Mouse (Mus musculus): Measurements from ENCODE around the gene Saa2.

- TF ChIP-seq EP300 (IDR thresholded peaks at IDR 0.05; ENCODE audit: low read depth) (no peak), CTCF (IDR thresholded peaks at IDR 0.05; ENCODE audit: low read depth) (no peak)
Measured at GRCm38 (mm10) chr7:46734983-46735382, 16.6 kb upstream of the Saa2 start.

Data from liver, postnatal 0 days (tissue).